ENCODE assay signal across 10 mouse cellular contexts in genomic region chr5:104109516-104109915, GRCm38 (mm10). TPM values are rescaled to one million over a fixed set of nuclear protein-coding genes. Genes with fewer than 3 reads are reported as not detected.
DNase-seq lines count a peak whose midpoint lies in the region.
"Had no signal": no experiment of that assay in that cellular context is flagged by ENCODE, and none has a peak within 500 bp of the region (broad histone marks: within the 10 kb centered on the region; RNA-seq: fewer than 3 reads in every experiment).

No protein-coding gene starts in this region.

- H3K9me3 ChIP-seq in hindbrain, embryonic 10.5 days = no peaks in the 10 kb centered on the region

- peaks cover 4% of the 10 kb centered on the region for H3K27me3 ChIP-seq in hindbrain, embryonic 10.5 days (ENCODE audit: insufficient read depth, poor library complexity, severe bottlenecking)

- 22% methylated on average over 3 of the region's 3 CpGs for WGBS in hindbrain, embryonic 10.5 days

- H3K4me1 ChIP-seq in hindbrain, embryonic 10.5 days (replicated peaks) = peaks cover 81% of the 10 kb centered on the region

- H3K27ac ChIP-seq in hindbrain, embryonic 10.5 days = peak overlapping the region; percentile 89

- DNase-seq in adrenal gland, adult 8-10 months = peak; percentile 39
- no peak for DNase-seq in adrenal gland, postnatal 25 days
- peak; percentile 54 for DNase-seq in adrenal gland, postnatal 14 days
- peak; percentile 48 for DNase-seq in hindbrain, embryonic 10.5 days (ENCODE audit: low spot score)
- peak; percentile 17 to 35 for DNase-seq in lung, postnatal 4 days
- DNase-seq in right cerebral cortex, postnatal 36 days (ENCODE audit: low spot score in 2 of 2) = no peak
- DNase-seq in left cerebral cortex, adult 18-20 months (ENCODE audit: low spot score in 2 of 2) = no peak
- no peak for DNase-seq in spleen, adult 18-20 months

- peak overlapping the region; percentile 41 for H3K4me3 ChIP-seq in hindbrain, embryonic 10.5 days
- H3K4me3 ChIP-seq: erythroblast, embryonic 14.5 days had no signal

- H3K36me3 ChIP-seq in hindbrain, embryonic 10.5 days = no peaks in the 10 kb centered on the region

RNA-seq across cellular contexts. Expression of gene Sparcl1, which starts 4.0 kb away (rescaled TPM):
- total RNA-seq in adrenal gland, adult 8-10 months (2022) = 10 to 100 TPM; 33.3 to 48.7 (median 41.3) TPM
- total RNA-seq in adrenal gland, postnatal 25 days (2021) = 24.7 and 25.0 TPM in 2 replicates
- 113 and 137 TPM in 2 replicates for total RNA-seq in adrenal gland, postnatal 14 days (2021)
- 40.6 and 45.9 TPM in 2 replicates for polyA plus RNA-seq in hindbrain, embryonic 10.5 days (2016; fragmentation: Nextera tagmentation; extraction: Ambion mirVana)
- 1,000 to 10,000 TPM; 1,509 to 1,567 TPM for total RNA-seq in left cerebral cortex, adult 18-20 months (2021)
- total RNA-seq: neutrophil, adult 5-6 weeks had no signal
- polyA plus RNA-seq: erythroblast, embryonic 14.5 days had no signal

RNA-seq across cellular contexts. Expression of gene Gm17660, which starts 32.1 kb away (rescaled TPM):
- total RNA-seq in adrenal gland, adult 8-10 months (2022) = not detected
- total RNA-seq in adrenal gland, postnatal 25 days (2021) = not detected in 2 replicates
- not detected in 2 replicates for total RNA-seq in adrenal gland, postnatal 14 days (2021)
- not detected in 2 replicates for polyA plus RNA-seq in hindbrain, embryonic 10.5 days (2016; fragmentation: Nextera tagmentation; extraction: Ambion mirVana)
- not detected for total RNA-seq in left cerebral cortex, adult 18-20 months (2021)
- total RNA-seq: neutrophil, adult 5-6 weeks had no signal
- polyA plus RNA-seq: erythroblast, embryonic 14.5 days had no signal

Comparison
In these comparisons a context has a peak if more than half of its experiments do, and no peak if none do; other contexts are left out.
1. DNase-seq: peak in adrenal gland, adult 8-10 months (single experiment), adrenal gland, postnatal 14 days (single experiment), hindbrain, embryonic 10.5 days (single experiment) and lung, postnatal 4 days (2 of 2); none in adrenal gland, postnatal 25 days (single experiment), right cerebral cortex, postnatal 36 days (0 of 2), left cerebral cortex, adult 18-20 months (0 of 2) and spleen, adult 18-20 months (0 of 2).
2. RNA of gene Sparcl1, which starts 4.0 kb away (total RNA-seq): 1,509 to 1,567 TPM in left cerebral cortex, adult 18-20 months; 113 to 137 TPM in adrenal gland, postnatal 14 days, 33.3 to 48.7 TPM in adrenal gland, adult 8-10 months and 24.7 to 25.0 TPM in adrenal gland, postnatal 25 days; every median in the first group is over 10 times any median in the second.